Mouse (Mus musculus) embryonic facial prominence, embryonic 15.5 days (tissue): ENCODE measurements at regions not wholly inside any gene's neighbourhood (a gene's known extent, or its start where the extent isn't known, plus 50 kb on each side); places are given as distances from the start of the nearest gene placed in this dataset.
A peak's percentile ranks its signal among the peaks of the same experiment; 100 is the strongest.

Experiments
- ATAC-seq: fragments of 200-750 bp; cut with Nextera tagmentation; 2 replicates; pipeline ENCODE4 v1.8.0; 2017; ENCODE audit warnings: low read depth, moderate TSS enrichment; ENCODE audit not compliant: insufficient number of reproducible peaks, low FRiP score, low TSS enrichment
- H3K27ac ChIP-seq: fragments of 300-500 bp; sonication (generic); replicated peaks from 2 replicates; pipeline ENCODE4 v1.5.1; 2015; ENCODE audit warnings: mild to moderate bottlenecking, inconsistent platforms
- H3K27me3 ChIP-seq: fragments of 300-500 bp; sonication (generic); 2 replicates; pipeline ENCODE4 v1.6.1; 2015; ENCODE audit warnings: inconsistent platforms
- H3K36me3 ChIP-seq: fragments of 300-500 bp; sonication (generic); 2 replicates; pipeline ENCODE4 v1.6.1; 2015; ENCODE audit warnings: mild to moderate bottlenecking, inconsistent platforms
- H3K4me1 ChIP-seq: fragments of 300-500 bp; sonication (generic); 2 replicates; pipeline ENCODE4 v1.6.1; 2015; ENCODE audit warnings: inconsistent platforms
- H3K4me2 ChIP-seq: fragments of 300-500 bp; sonication (generic); replicated peaks from 2 replicates; pipeline ENCODE4 v1.6.1; 2015; ENCODE audit warnings: mild to moderate bottlenecking, inconsistent platforms
- H3K4me3 ChIP-seq: fragments of 300-500 bp; sonication (generic); replicated peaks from 2 replicates; pipeline ENCODE4 v1.5.1; 2015; ENCODE audit warnings: mild to moderate bottlenecking, inconsistent platforms
- H3K9ac ChIP-seq: fragments of 300-500 bp; sonication (generic); 2 replicates; pipeline ENCODE4 v1.6.1; 2015; ENCODE audit warnings: inconsistent platforms
- H3K9me3 ChIP-seq: fragments of 300-500 bp; sonication (generic); replicated peaks from 2 replicates; pipeline ENCODE4 v1.6.1; 2016; ENCODE audit warnings: inconsistent platforms
- WGBS: fragments of 180-500 bp; shearing (Covaris S2); methylation state at CpG from one replicate; pipeline ENCODE4 v1.1.7; 2015; 5-methylcytosine and 5-hydroxymethylcytosine counted together

GRCm38 (mm10) chr7:133304461-133304860, 180.3 kb upstream of the Ctbp2 start:
- Histone ChIP-seq H3K27me3 (no peaks in the 10 kb centered on the region), H3K9ac (no peak overlapping the region), H3K4me1 (no peaks in the 10 kb centered on the region), H3K27ac (no peak overlapping the region), H3K4me2 (no peak overlapping the region), H3K36me3 (no peaks in the 10 kb centered on the region), H3K4me3 (no peak overlapping the region), H3K9me3 (no peaks in the 10 kb centered on the region)
- 66% methylated on average over 5 of the region's 5 CpGs for WGBS
- ATAC-seq, result no peak

DNA sequence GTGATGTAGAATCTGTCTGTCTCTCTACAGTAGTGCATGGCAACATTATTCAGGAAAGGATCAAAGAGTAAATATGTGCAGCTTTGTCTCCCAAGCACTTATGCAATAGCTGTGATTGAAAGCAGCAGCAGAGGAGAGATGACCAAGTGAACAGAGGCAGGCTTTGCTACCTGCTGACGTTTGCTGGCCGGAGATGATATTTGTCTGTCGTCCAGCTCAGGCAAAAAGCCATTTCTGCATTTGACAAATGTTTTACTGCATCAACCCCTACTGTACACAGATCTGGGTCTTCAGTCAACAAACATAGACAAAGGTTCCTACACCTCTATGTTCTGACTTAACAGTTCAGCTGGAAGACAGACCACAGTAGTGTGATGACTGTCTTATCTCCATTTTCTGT, 166.3 kb upstream of the Ctbp2 start:
- Histone ChIP-seq H3K36me3 (no peaks in the 10 kb centered on the region), H3K4me3 (no peak overlapping the region), H3K9ac (no peak overlapping the region), H3K27ac (no peak overlapping the region), H3K4me2 (no peak overlapping the region), H3K4me1 (no peaks in the 10 kb centered on the region), H3K9me3 (no peaks in the 10 kb centered on the region), H3K27me3 (no peaks in the 10 kb centered on the region)
- WGBS, result 84% methylated on average over 3 of the region's 3 CpGs
- ATAC-seq, result no peak

DNA sequence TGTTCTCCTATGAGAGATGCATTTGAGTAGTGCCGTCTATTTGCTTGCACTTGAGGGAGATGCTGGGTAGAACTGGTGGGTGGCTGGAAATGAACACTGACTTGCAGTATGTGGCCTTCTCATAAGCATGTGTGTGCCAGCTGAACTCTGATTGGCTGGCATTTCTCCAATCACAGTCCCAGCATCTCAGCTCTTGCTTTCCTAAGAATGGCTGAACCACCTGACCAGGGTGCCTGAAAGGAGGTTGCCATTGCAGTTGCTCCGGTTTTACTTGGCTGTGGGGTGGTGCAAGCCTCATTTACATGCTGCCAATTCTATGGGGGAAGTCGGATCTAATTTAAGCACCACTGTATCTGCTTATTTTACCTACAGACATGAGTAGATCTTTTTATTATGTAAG, 164.1 kb upstream of the Ctbp2 start:
- Histone ChIP-seq H3K9ac (no peak overlapping the region), H3K4me2 (no peak overlapping the region), H3K27ac (no peak overlapping the region), H3K27me3 (no peaks in the 10 kb centered on the region), H3K9me3 (no peaks in the 10 kb centered on the region), H3K4me1 (no peaks in the 10 kb centered on the region), H3K4me3 (no peak overlapping the region), H3K36me3 (no peaks in the 10 kb centered on the region)
- no peak for ATAC-seq
- 62% methylated on average over 3 of the region's 3 CpGs for WGBS

- no peaks in the 10 kb centered on the region for H3K27me3 ChIP-seq
- no peak for ATAC-seq
- 78% methylated on average over 7 of the region's 7 CpGs for WGBS
These were observed 162.7 kb upstream of the Ctbp2 start for GRCm38 (mm10) chr7:133286836-133287235.

DNA sequence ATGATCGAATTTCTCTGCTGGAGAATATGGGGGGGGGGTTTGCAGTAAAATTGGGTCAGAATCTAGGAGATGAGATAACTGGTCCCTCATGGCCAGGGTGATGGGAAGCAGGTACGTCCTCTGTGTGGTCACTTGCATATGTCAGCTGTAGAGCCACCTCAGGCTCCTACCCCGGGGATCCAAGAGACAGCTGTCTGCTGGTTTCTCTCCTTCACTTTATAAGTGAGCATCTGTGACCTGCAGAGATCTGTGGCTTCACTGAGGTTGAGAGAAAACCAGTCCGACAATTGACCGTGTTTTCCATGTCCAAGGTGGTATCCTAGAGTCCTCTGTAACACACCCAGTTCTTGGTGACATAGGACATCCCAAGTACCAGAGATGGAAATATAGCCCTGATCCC, 162.1 kb upstream of the Ctbp2 start:
- no peaks in the 10 kb centered on the region for H3K9me3 ChIP-seq
- no peak overlapping the region for H3K4me3 ChIP-seq
- no peak overlapping the region for H3K27ac ChIP-seq
- H3K27me3 ChIP-seq, result no peaks in the 10 kb centered on the region
- H3K4me2 ChIP-seq, result no peak overlapping the region
- WGBS, result 84% methylated on average over 5 of the region's 5 CpGs
- H3K9ac ChIP-seq, result no peak overlapping the region
- no peak for ATAC-seq
- H3K4me1 ChIP-seq, result no peaks in the 10 kb centered on the region
- H3K36me3 ChIP-seq, result no peaks in the 10 kb centered on the region

More at GRCm38 (mm10) chr7:133286836-133287235, 162.7 kb upstream of the Ctbp2 start:
- no peaks in the 10 kb centered on the region for H3K9me3 ChIP-seq
- no peak overlapping the region for H3K4me2 ChIP-seq
- H3K4me3 ChIP-seq, result no peak overlapping the region
- H3K27ac ChIP-seq, result no peak overlapping the region
- H3K4me1 ChIP-seq, result no peaks in the 10 kb centered on the region
- H3K36me3 ChIP-seq, result no peaks in the 10 kb centered on the region
- H3K9ac ChIP-seq, result no peak overlapping the region

- no peaks in the 10 kb centered on the region for H3K36me3 ChIP-seq
- H3K4me2 ChIP-seq, result no peak overlapping the region
- H3K9ac ChIP-seq, result no peak overlapping the region
- no peaks in the 10 kb centered on the region for H3K9me3 ChIP-seq
- 0 out of 2 replicates have a peak overlapping the region, but pooled peaks have one; percentile 22 for H3K27ac ChIP-seq
- no peak overlapping the region for H3K4me3 ChIP-seq
- H3K4me1 ChIP-seq, result peaks cover 16% of the 10 kb centered on the region
- 33% methylated on average over 5 of the region's 5 CpGs for WGBS
- no peak for ATAC-seq
- no peaks in the 10 kb centered on the region for H3K27me3 ChIP-seq
These were observed 138.0 kb upstream of the Ctbp2 start for GRCm38 (mm10) chr7:133262161-133262560.

GRCm38 (mm10) chr7:133259143-133259542, 135.0 kb upstream of the Ctbp2 start:
- Histone ChIP-seq H3K9me3 (no peaks in the 10 kb centered on the region), H3K27ac (no peak overlapping the region), H3K9ac (no peak overlapping the region), H3K36me3 (no peaks in the 10 kb centered on the region), H3K4me1 (peaks cover 16% of the 10 kb centered on the region), H3K4me2 (no peak overlapping the region), H3K27me3 (no peaks in the 10 kb centered on the region), H3K4me3 (no peak overlapping the region)
- no peak for ATAC-seq
- 73% methylated on average over 7 of the region's 7 CpGs for WGBS

- ATAC-seq, result no peak
- Histone ChIP-seq H3K9me3 (no peaks in the 10 kb centered on the region), H3K9ac (no peak overlapping the region), H3K36me3 (no peaks in the 10 kb centered on the region), H3K27ac (no peak overlapping the region), H3K4me1 (peaks cover 9% of the 10 kb centered on the region), H3K27me3 (no peaks in the 10 kb centered on the region), H3K4me3 (no peak overlapping the region), H3K4me2 (no peak overlapping the region)
- WGBS, result 50% methylated on average over 5 of the region's 5 CpGs
These were observed 132.7 kb upstream of the Ctbp2 start for GRCm38 (mm10) chr7:133256831-133257230.

- no peak for ATAC-seq
- Histone ChIP-seq H3K4me1 (no peaks in the 10 kb centered on the region), H3K4me2 (no peak overlapping the region), H3K27ac (no peak overlapping the region), H3K27me3 (no peaks in the 10 kb centered on the region), H3K9me3 (no peaks in the 10 kb centered on the region), H3K4me3 (no peak overlapping the region), H3K36me3 (no peaks in the 10 kb centered on the region), H3K9ac (no peak overlapping the region)
- 48% methylated on average over 11 of the region's 11 CpGs for WGBS
These were observed 120.4 kb upstream of the Ctbp2 start for GRCm38 (mm10) chr7:133244601-133245000.

DNA sequence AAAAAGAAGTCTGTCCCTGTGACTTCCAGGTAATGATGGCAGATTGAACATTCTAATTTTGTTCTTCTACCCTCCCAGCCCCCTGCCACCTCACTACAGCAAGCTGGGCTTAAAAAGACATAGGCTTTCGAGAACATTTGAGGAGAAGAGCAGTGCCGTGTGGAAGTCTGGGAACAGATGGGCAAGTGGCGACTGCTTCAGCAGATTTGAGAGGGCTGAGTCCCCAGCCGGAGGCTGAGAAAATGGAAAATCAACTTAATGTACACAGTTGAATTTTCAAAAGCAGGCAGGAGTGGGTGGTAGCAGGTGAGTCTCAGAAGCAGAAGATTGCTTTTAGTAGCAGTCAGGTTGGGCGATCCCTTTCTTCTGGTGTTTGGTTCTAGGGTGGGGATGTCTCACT, 110.2 kb upstream of the Ctbp2 start:
- WGBS, result 63% methylated on average over 5 of the region's 5 CpGs
- ATAC-seq, result no peak

GRCm38 (mm10) chr7:133232889-133233441, 108.8 kb upstream of the Ctbp2 start:
- ATAC-seq, result no peak
- 65% methylated on average over 10 of the region's 10 CpGs for WGBS
- Histone ChIP-seq H3K36me3 (no peaks in the 10 kb centered on the region), H3K9me3 (no peaks in the 10 kb centered on the region), H3K4me1 (peaks cover 8% of the 10 kb centered on the region; the same call in 1 of the 2 replicates), H3K9ac (no peak overlapping the region), H3K27ac (no peak overlapping the region), H3K27me3 (no peaks in the 10 kb centered on the region), H3K4me3 (no peak overlapping the region), H3K4me2 (no peak overlapping the region)

More for the DNA sequence above, 110.2 kb upstream of the Ctbp2 start:
- H3K27me3 ChIP-seq, result no peaks in the 10 kb centered on the region
- peaks cover 8% of the 10 kb centered on the region; the same call in 1 of the 2 replicates for H3K4me1 ChIP-seq
- no peak overlapping the region for H3K4me3 ChIP-seq
- H3K9me3 ChIP-seq, result no peaks in the 10 kb centered on the region
- H3K36me3 ChIP-seq, result no peaks in the 10 kb centered on the region
- H3K27ac ChIP-seq, result no peak overlapping the region
- no peak overlapping the region for H3K4me2 ChIP-seq
- H3K9ac ChIP-seq, result no peak overlapping the region

DNA sequence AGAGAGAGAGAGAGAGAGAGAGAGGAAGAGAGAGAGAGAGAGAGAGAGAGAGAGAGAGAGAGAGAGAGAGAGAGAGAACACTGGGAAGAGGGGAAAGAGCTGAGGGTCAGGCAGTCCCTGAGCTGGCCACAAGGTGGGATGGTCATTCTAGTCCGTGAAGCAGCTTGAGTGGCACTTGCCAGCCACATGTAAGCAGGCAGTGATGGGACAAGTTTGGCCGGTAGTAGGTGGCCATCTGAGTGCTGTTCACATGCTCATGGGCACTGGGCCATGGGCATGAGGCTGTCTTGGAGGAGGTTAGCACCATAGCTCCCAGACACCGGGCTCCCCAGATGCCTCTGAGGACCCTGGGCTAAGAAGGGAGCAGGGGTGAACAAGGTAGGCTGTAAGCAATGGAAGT, 106.7 kb upstream of the Ctbp2 start:
- Histone ChIP-seq H3K4me2 (no peak overlapping the region), H3K27me3 (no peaks in the 10 kb centered on the region), H3K9me3 (no peaks in the 10 kb centered on the region), H3K9ac (no peak overlapping the region), H3K36me3 (no peaks in the 10 kb centered on the region), H3K4me3 (no peak overlapping the region), H3K4me1 (peaks cover 8% of the 10 kb centered on the region; the same call in 1 of the 2 replicates), H3K27ac (no peak overlapping the region)
- no peak for ATAC-seq
- 64% methylated on average over 3 of the region's 3 CpGs for WGBS
